Mouse (Mus musculus): Measurements from ENCODE around the gene Olfr638. TPM values are rescaled to one million over a fixed set of nuclear protein-coding genes. Genes with fewer than 3 reads are reported as not detected.

Olfr638 gene
- polyA plus RNA-seq, 1 experiment from 2014 or later, result not detected

Other genes with a start within 250 kb of the Olfr638 start
- not detected in 3 replicates for gene Olfr630, start 241.4 kb upstream of the Olfr638 start, polyA plus RNA-seq (2018)
- not detected in 3 replicates for gene Olfr69, start 227.2 kb upstream of the Olfr638 start, polyA plus RNA-seq (2018)
- gene Olfr68, start 219.0 kb upstream of the Olfr638 start, polyA plus RNA-seq (2018), result not detected in 3 replicates
- gene Olfr67, start 206.9 kb upstream of the Olfr638 start, polyA plus RNA-seq (2018), result not detected in 3 replicates
- not detected in 3 replicates for gene Hbb-bt, start 184.8 kb upstream of the Olfr638 start, polyA plus RNA-seq (2018)
- gene Hbb-bs, start 170.7 kb upstream of the Olfr638 start, polyA plus RNA-seq (2018), result not detected in 3 replicates
- gene Hbb-bh2, start 158.2 kb upstream of the Olfr638 start, polyA plus RNA-seq (2018), result not detected in 3 replicates
- not detected in 3 replicates for gene Hbb-bh1, start 155.6 kb upstream of the Olfr638 start, polyA plus RNA-seq (2018)
- not detected in 3 replicates for gene Hbb-y, start 145.5 kb upstream of the Olfr638 start, polyA plus RNA-seq (2018)
- gene Olfr66, start 112.5 kb upstream of the Olfr638 start, polyA plus RNA-seq (2018), result not detected in 3 replicates
- gene Olfr64, start 104.3 kb upstream of the Olfr638 start, polyA plus RNA-seq (2018), result not detected in 3 replicates
- not detected in 3 replicates for gene Olfr65, start 95.3 kb upstream of the Olfr638 start, polyA plus RNA-seq (2018)
- gene Olfr631, start 69.9 kb upstream of the Olfr638 start, polyA plus RNA-seq (2018), result not detected in 3 replicates
- not detected in 3 replicates for gene Olfr632, start 64.4 kb upstream of the Olfr638 start, polyA plus RNA-seq (2018)
- gene Olfr633, start 54.3 kb upstream of the Olfr638 start, polyA plus RNA-seq (2018), result not detected in 3 replicates
- gene Olfr635, start 27.6 kb upstream of the Olfr638 start, polyA plus RNA-seq (2018), result not detected in 3 replicates
- not detected in 3 replicates for gene Olfr639, start 18.6 kb downstream of the Olfr638 start, polyA plus RNA-seq (2018)
- not detected in 3 replicates for gene Olfr640, start 26.8 kb downstream of the Olfr638 start, polyA plus RNA-seq (2018)
- gene Olfr641, start 36.7 kb downstream of the Olfr638 start, polyA plus RNA-seq (2018), result not detected in 3 replicates
- not detected in 3 replicates for gene Olfr642, start 53.9 kb downstream of the Olfr638 start, polyA plus RNA-seq (2018)
- gene 4930516K23Rik, start 62.7 kb downstream of the Olfr638 start, polyA plus RNA-seq (2018), result not detected in 3 replicates
- not detected in 3 replicates for gene Olfr644, start 73.1 kb downstream of the Olfr638 start, polyA plus RNA-seq (2018)
- not detected in 3 replicates for gene Olfr645, start 86.7 kb downstream of the Olfr638 start, polyA plus RNA-seq (2018)
- gene Olfr646, start 106.1 kb downstream of the Olfr638 start, polyA plus RNA-seq (2018), result not detected in 3 replicates
- gene Ubqln5, start 131.1 kb downstream of the Olfr638 start, polyA plus RNA-seq (2018), result not detected in 3 replicates
- gene Olfr643, start 138.7 kb downstream of the Olfr638 start, polyA plus RNA-seq (2018), result not detected in 3 replicates
- gene Ubqln3, start 144.5 kb downstream of the Olfr638 start, polyA plus RNA-seq (2018), result not detected in 3 replicates
- gene Ubqlnl, start 151.8 kb downstream of the Olfr638 start, polyA plus RNA-seq (2018), result not detected in 3 replicates
- not detected in 3 replicates for gene Olfm5, start 166.1 kb downstream of the Olfr638 start, polyA plus RNA-seq (2018)
- gene Olfr648, start 184.6 kb downstream of the Olfr638 start, polyA plus RNA-seq (2018), result not detected in 3 replicates
- not detected in 3 replicates for gene Olfr649, start 197.2 kb downstream of the Olfr638 start, polyA plus RNA-seq (2018)
- 0.53 to 1.6 TPM (median 0.83 TPM) in 3 replicates for gene Trim6, start 220.0 kb downstream of the Olfr638 start, polyA plus RNA-seq (2018)
- 27.8 to 59.6 TPM (median 35.2 TPM) in 3 replicates for gene Trim34a, start 245.7 kb downstream of the Olfr638 start, polyA plus RNA-seq (2018)